Mouse (Mus musculus) limb, embryonic 14.5 days (tissue): Measurements from ENCODE around the gene Pdzd8. TPM values are rescaled to one million over a fixed set of nuclear protein-coding genes. Genes with fewer than 3 reads are reported as not detected.

Source experiments
- ATAC-seq: fragments of 200-750 bp; cut with Nextera tagmentation; 2 replicates; pipeline ENCODE4 v1.8.0; 2017; ENCODE audit warnings: low read depth, moderate number of reproducible peaks, moderate TSS enrichment; ENCODE audit not compliant: low FRiP score
- DNase-seq: peaks from one replicate; pipeline ENCODE4 v3.0.0-alpha.2; 2015; ENCODE audit warnings: low spot score
- H3K27ac ChIP-seq: fragments of 300-500 bp; sonication (generic); replicated peaks from 2 replicates; pipeline ENCODE4 v1.5.1; 2014; ENCODE audit warnings: low read depth, mild to moderate bottlenecking, low read length, moderate library complexity, mixed read lengths
- H3K27me3 ChIP-seq: fragments of 300-500 bp; sonication (generic); 2 replicates; pipeline ENCODE4 v1.6.1; 2014; ENCODE audit warnings: low read length, mixed read lengths; ENCODE audit not compliant: control insufficient read depth, insufficient read depth
- H3K36me3 ChIP-seq: fragments of 300-500 bp; sonication (generic); 2 replicates; pipeline ENCODE4 v1.6.1; 2014; ENCODE audit warnings: mild to moderate bottlenecking, low read length, moderate library complexity, mixed read lengths; ENCODE audit not compliant: control insufficient read depth, insufficient read depth
- H3K4me1 ChIP-seq: fragments of 300-500 bp; sonication (generic); 2 replicates; pipeline ENCODE4 v1.6.1; 2014; ENCODE audit warnings: antibody characterized with exemption, low read length, mixed read lengths; ENCODE audit not compliant: control insufficient read depth, insufficient read depth
- H3K4me2 ChIP-seq: fragments of 300-500 bp; sonication (generic); replicated peaks from 2 replicates; pipeline ENCODE4 v1.6.1; 2014; ENCODE audit warnings: low read depth, mild to moderate bottlenecking, low read length, moderate library complexity; ENCODE audit not compliant: severe bottlenecking
- H3K4me3 ChIP-seq: fragments of 300-500 bp; sonication (generic); replicated peaks from 2 replicates; pipeline ENCODE4 v1.5.1; 2014; ENCODE audit warnings: low read length
- H3K9ac ChIP-seq: fragments of 300-500 bp; sonication (generic); 2 replicates; pipeline ENCODE4 v1.6.1; 2014; ENCODE audit warnings: mild to moderate bottlenecking, low read depth, low read length, moderate library complexity; ENCODE audit not compliant: severe bottlenecking
- H3K9me3 ChIP-seq: fragments of 300-500 bp; sonication (generic); 2 replicates; pipeline ENCODE4 v1.6.1; 2016; ENCODE audit warnings: low read length; ENCODE audit not compliant: control insufficient read depth
- POLR2A ChIP-seq: fragments of 200-500 bp; IDR thresholded peaks from 2 replicates; pipeline ENCODE4 v1.8.0; 2012; ENCODE audit warnings: inconsistent platforms, mild to moderate bottlenecking, moderate library complexity, borderline replicate concordance; ENCODE audit not compliant: insufficient read depth, insufficient read length; ENCODE audit errors: extremely low read depth
- WGBS: fragments of 180-500 bp; shearing (Covaris S2); extraction: QIAGEN DNeasy Blood & Tissue Kit; methylation state at CpG from one replicate; pipeline ENCODE4 v1.1.7; 2014; 5-methylcytosine and 5-hydroxymethylcytosine counted together
- polyA plus RNA-seq, 2 experiments: library from polyadenylated mRNA; depleted of rRNA in 1 of 2; stranded (reverse) in 1 of 2; unstranded in 1 of 2; fragments of >200 nt; fragmentation: Nextera tagmentation in 1 of 2; extraction: Ambion mirVana in 1 of 2; gene quantifications; 2 replicates each; pipeline versions ENCODE4 v1.2.1 to v1.2.3; 2012 to 2014

Gene Pdzd8
- polyA plus RNA-seq, 2 experiments = 13.2 to 15.3 TPM

DNA sequence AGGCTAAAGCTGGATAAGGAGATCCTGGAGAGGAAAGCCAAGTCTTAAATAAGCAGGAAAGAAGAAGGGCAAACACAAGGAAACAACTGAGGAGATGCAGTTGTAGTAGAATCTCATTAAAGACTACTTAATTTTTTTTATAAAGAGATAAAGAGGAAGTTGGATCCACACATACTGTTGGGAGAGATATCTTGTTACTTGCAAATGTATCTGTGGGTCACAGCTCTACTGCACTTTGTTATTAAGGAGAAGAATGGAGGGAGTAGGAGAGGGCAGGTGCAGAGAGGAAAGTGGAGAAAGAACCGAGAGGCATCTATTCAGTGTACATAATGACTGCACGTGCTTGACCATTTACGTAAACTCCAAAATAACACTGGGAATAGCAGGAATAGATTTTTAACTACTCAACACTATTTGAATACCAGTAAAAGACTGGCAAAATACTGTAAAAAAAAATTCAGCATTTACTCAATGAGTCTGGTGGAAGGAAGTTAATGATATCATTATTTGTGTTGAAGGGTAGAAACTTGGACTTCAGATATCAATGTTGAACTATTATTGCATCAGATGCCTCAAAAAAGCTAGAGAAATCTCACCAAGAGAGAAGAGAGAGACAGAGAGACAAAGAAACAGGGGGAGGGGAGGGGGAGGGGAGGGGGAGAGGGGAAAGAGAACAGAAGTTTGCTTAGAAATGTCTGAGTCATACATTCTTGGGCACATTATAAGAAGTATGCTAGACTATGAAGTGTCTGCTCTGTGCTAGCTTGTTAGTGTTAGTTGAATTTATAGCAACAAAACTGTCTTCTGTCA, 7.5 kb downstream of the Pdzd8 start:
- Histone ChIP-seq H3K9ac (no peak overlapping the region), H3K36me3 (no peaks in the 10 kb centered on the region), H3K4me2 (no peak overlapping the region), H3K9me3 (no peaks in the 10 kb centered on the region), H3K27me3 (no peaks in the 10 kb centered on the region), H3K4me3 (no peak overlapping the region), H3K4me1 (peaks cover 15% of the 10 kb centered on the region), H3K27ac (no peak overlapping the region)
- DNase-seq (no peak), ATAC-seq (no peak)
- no peak for TF ChIP-seq POLR2A
- 87% methylated on average over 3 of the region's 3 CpGs for WGBS

DNA sequence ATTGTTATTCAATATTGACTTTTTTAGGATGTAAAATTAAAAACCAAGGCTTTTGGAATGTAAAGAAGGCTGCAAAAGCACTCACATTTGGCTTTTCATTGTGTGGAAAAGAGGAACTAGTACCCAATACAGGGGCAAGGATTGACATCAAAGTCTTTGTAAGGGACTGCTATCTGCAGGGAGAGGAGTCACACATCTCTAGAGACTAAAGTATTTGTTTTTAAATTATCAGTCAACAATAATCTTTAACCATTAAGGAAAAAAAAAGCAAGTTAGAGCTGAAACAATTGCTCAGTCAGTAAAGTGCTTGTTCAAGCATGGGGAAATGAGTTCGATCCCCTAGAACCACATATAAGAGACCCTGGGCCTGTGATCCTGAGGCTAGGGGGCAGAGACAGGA, 8.9 kb downstream of the Pdzd8 start:
- Histone ChIP-seq H3K4me1 (peaks cover 7% of the 10 kb centered on the region), H3K27me3 (no peaks in the 10 kb centered on the region), H3K36me3 (no peaks in the 10 kb centered on the region), H3K27ac (no peak overlapping the region), H3K4me2 (no peak overlapping the region), H3K4me3 (no peak overlapping the region), H3K9ac (no peak overlapping the region), H3K9me3 (no peaks in the 10 kb centered on the region)
- TF ChIP-seq POLR2A = no peak
- no peak for DNase-seq
- no peak for ATAC-seq
- WGBS = 92% methylated on average over 1 of the region's 1 CpGs

- no peak overlapping the region for H3K4me2 ChIP-seq
- TF ChIP-seq POLR2A = no peak
- ATAC-seq (no peak), DNase-seq (no peak)
- no peak overlapping the region for H3K27ac ChIP-seq
- no peak overlapping the region for H3K9ac ChIP-seq
- H3K27me3 ChIP-seq = no peaks in the 10 kb centered on the region
- H3K4me3 ChIP-seq = no peak overlapping the region
- H3K4me1 ChIP-seq = no peaks in the 10 kb centered on the region
- 0 out of 2 replicates have a peak, but pooled peaks cover 6% of the 10 kb centered on the region for H3K36me3 ChIP-seq
- no peaks in the 10 kb centered on the region for H3K9me3 ChIP-seq
Observed at GRCm38 (mm10) chr19:59330816-59331225, 14.8 kb downstream of the Pdzd8 start.

GRCm38 (mm10) chr19:59321990-59322389, 23.6 kb downstream of the Pdzd8 start, which contains the start of gene Rps12-ps3:
Gene Rps12-ps3, plus strand, starts transcription at chr19:59322290.
- H3K36me3 ChIP-seq = peaks cover 10% of the 10 kb centered on the region; the same call in 1 of the 2 replicates
- H3K4me3 ChIP-seq = no peak within 1 kb of the TSS
- no peaks in the 10 kb centered on the region for H3K9me3 ChIP-seq
- no peak for DNase-seq
- TF ChIP-seq POLR2A = no peak
- no peaks in the 10 kb centered on the region for H3K27me3 ChIP-seq
- no peak within 1 kb of the TSS for H3K9ac ChIP-seq
- ATAC-seq = no peak
- H3K4me1 ChIP-seq = no peaks in the 10 kb centered on the region
- WGBS = 97% methylated on average over 7 of the region's 14 CpGs
- H3K4me2 ChIP-seq = no peak within 1 kb of the TSS
- H3K27ac ChIP-seq = no peak within 1 kb of the TSS

DNA sequence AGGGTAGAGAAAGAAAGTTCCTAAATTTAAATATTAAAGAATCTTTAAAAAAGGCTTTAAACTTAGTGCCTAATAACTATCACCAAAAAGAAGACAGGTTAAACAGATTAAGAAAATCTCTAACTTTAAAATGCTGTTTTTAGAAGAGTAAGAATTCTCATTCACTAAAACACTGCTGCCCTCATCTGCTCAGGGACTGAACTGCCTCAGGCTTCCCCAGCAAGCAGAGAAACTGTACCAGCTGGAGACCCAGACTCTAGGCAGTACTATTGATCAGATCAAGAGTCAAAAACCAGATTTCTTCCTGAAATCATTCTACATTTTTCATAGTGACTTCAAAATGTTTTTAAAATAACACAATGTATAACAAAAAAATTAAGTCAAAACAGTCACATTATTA, 29.0 kb downstream of the Pdzd8 start:
- Histone ChIP-seq H3K4me2 (no peak overlapping the region), H3K9ac (no peak overlapping the region), H3K9me3 (no peaks in the 10 kb centered on the region), H3K4me1 (no peaks in the 10 kb centered on the region), H3K4me3 (no peak overlapping the region), H3K27me3 (no peaks in the 10 kb centered on the region), H3K27ac (no peak overlapping the region), H3K36me3 (0 out of 2 replicates have a peak, but pooled peaks cover 4% of the 10 kb centered on the region)
- DNase-seq = peak; percentile 17
- no peak for ATAC-seq
- no peak for TF ChIP-seq POLR2A
